Mouse (Mus musculus): ENCODE results near the gene Ctnnd1. TPM values are rescaled to one million over a fixed set of nuclear protein-coding genes. Genes with fewer than 3 reads are reported as not detected.

Gene Ctnnd1
- total RNA-seq, 2 experiments from 2014 or later, result 63.0 to 69.4 TPM

- intact Hi-C loops (cut with DNase I), result loop anchor here (2.0 to 5.0 kb wide), 3 partner anchors 16 to 167 kb away; no protein-coding TSS in a partner anchor
Measured at GRCm38 (mm10) chr2:84618914-84619313, 31.7 kb downstream of the Ctnnd1 start.

GRCm38 (mm10) chr2:84617637-84618515 lies 32.7 kb downstream of the Ctnnd1 start:
- DNase-seq, result peak in 1 of 2 experiments; percentile 52
- intact Hi-C loops (cut with DNase I), result loop anchor here (1.0 to 5.0 kb wide), 4 partner anchors 17 to 166 kb away; no protein-coding TSS in a partner anchor

More at GRCm38 (mm10) chr2:84618914-84619313, 31.7 kb downstream of the Ctnnd1 start:
- no peak for DNase-seq

GRCm38 (mm10) chr2:84612764-84613163 lies 37.8 kb downstream of the Ctnnd1 start:
- no peak for DNase-seq
- intact Hi-C loops (cut with DNase I), result no loop called here

- no peak for DNase-seq
- intact Hi-C loops (cut with DNase I), result no loop called here
Measured at GRCm38 (mm10) chr2:84607842-84608241, 42.7 kb downstream of the Ctnnd1 start.

DNA sequence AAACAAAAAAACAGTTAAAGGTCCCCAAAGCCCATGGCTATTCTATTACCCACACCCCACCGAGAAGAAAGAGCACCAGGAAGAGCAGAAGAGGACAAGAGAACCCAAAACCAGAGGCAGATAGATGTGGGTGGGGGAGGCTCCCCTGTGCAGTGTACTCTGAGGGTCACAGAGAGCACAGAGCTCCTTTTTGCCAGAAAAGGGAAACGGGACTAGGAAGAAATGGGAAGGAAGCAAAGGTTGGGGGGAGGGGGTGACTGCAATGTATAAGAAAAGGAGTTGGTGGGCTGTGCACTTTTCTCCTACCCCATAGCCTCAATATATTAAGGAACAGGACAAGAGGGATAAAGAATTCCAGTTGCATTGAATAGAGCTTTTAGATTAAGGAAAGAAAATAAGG lies 49.6 kb downstream of the Ctnnd1 start:
- intact Hi-C loops (cut with DNase I), result loop anchor here (5.0 kb wide), 1 partner anchor 149 kb away; no protein-coding TSS in a partner anchor

GRCm38 (mm10) chr2:84599270-84599888 lies 51.2 kb downstream of the Ctnnd1 start:
- intact Hi-C loops (cut with DNase I), result no loop called here
- no peak for DNase-seq

More for the DNA sequence above, 49.6 kb downstream of the Ctnnd1 start:
- DNase-seq, result no peak

- no peak for DNase-seq
- intact Hi-C loops (cut with DNase I), result no loop called here
Measured at GRCm38 (mm10) chr2:84597123-84597522, 53.4 kb downstream of the Ctnnd1 start.

DNA sequence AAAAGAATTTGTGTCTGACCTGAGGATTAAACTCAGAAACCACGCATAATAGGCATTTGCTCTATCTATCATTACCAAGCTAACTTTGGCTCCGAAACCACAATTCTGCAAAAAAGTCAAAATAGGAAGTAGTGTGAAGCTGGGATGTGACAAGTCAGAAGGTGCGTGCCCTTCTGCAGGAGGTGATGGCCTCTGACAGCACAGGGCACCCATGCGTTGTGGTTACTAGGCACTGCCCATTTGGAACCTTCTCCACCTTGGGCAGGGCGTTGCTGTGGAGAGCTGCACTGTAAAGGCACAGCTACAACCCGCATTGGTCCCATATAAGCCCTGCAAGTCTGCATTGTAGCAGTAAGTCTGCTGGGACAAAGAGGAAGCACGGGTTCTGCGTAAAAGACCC lies 57.8 kb downstream of the Ctnnd1 start:
- DNase-seq, result no peak
- intact Hi-C loops (cut with DNase I), result loop anchor here (5.0 kb wide), 1 partner anchor 70 kb away; no protein-coding TSS in a partner anchor

DNA sequence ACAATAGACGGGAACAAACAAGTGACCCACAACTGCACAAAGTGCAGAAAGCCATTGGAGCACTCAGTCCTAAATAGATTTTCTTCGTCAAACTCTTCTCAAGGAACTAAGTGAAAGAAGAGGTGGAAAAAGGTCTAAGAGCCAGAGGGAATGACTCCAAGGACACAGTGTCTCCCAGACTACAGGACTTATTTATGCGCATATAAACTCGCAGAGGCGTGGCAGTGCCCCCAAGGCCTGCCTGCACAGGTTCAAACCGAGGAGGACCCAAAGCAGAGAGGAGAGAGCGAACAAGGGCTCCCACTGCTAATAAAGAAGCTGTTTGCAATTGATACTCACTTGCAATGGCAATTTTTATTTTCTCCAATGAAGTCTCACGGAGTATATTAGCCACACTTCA lies 64.9 kb downstream of the Ctnnd1 start:
- DNase-seq, result no peak
- intact Hi-C loops (cut with DNase I), result no loop called here

DNA sequence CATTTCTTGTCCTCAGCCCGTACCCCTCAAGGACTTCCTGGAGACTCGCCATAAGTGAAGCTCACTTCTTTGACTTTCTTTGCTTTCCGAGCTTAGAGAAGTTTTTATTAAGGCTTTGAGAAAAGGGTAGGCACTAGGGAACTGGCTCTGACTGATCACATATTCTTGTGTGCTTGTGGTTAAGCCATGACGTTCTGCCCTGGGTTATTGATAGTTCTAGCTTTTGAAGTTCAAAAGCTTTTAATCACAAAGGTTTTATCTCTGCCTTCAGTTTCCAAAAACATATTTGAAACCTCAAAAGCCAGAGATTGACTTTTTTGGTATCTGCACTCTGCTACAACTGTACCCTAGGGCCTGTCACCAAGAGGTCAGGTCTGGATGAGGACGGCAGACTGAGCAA lies 68.3 kb downstream of the Ctnnd1 start:
- intact Hi-C loops (cut with DNase I), result no loop called here
- DNase-seq, result no peak

GRCm38 (mm10) chr2:84581208-84581607 lies 69.4 kb downstream of the Ctnnd1 start:
- DNase-seq, result no peak
- intact Hi-C loops (cut with DNase I), result no loop called here

DNA sequence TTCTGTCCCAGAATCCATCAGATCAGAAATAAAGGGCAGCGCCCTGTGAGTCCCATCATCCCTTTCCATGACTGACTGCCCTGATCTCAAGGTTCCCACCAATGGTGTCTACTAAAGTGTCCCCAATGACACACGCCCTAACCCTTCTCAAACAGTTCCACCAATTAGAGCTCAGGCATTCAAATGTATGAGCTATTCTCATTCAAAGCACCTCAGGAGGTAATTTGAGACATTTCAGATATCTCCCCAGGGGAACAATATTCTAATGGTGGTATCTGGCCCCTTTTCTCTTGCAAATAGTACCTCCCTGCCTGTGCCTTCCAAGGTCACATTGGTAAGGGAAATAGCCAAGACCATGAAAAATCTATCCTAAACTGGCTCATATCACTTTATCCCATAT lies 71.3 kb downstream of the Ctnnd1 start:
- no peak for DNase-seq
- intact Hi-C loops (cut with DNase I), result no loop called here

- DNase-seq, result no peak
- intact Hi-C loops (cut with DNase I), result no loop called here
Measured at GRCm38 (mm10) chr2:84574130-84574529, 76.4 kb downstream of the Ctnnd1 start.

DNA sequence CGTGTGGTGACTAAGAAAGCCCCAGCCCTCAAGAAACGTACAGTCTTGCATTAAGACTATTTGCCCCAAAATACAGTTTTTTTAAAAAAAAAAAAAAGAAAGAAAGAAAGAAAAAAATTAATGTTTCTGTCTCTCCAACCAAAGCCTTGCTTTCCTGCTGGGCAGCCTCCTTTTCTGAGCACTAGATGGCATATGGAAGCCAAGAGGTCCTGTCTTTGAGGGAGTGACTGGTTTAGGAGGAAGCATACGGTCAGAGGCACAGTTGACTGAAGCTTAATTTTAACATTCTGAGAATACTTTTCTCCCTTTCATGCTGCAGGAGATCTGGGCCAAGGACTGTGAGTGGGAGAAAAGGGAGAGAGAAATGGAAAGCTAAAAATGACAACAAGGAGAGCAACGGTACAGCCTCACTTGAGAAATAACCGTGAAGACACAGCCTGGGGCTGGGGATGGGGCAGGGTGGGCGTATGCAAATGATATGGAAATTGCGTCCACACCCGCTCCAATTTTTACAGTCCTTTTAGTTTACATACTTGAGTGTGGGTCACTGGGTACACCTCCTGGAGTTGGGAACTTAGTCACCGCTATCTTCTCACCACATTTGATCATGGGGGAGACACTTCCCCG lies 93.6 kb downstream of the Ctnnd1 start:
- intact Hi-C loops (cut with DNase I), result loop anchor here (1.0 kb wide), 1 partner anchor 106 kb away; no protein-coding TSS in a partner anchor

GRCm38 (mm10) chr2:84551390-84552100 lies 99.0 kb downstream of the Ctnnd1 start:
- DNase-seq, result no peak
- intact Hi-C loops (cut with DNase I), result no loop called here

More for the DNA sequence above, 93.6 kb downstream of the Ctnnd1 start:
- no peak for DNase-seq

Other genes with a start within 250 kb of the Ctnnd1 start
- 10 to 100 TPM; 29.2 to 31.4 TPM for gene Calcrl, start 225.4 kb downstream of the Ctnnd1 start, total RNA-seq (2021)
- 10 to 100 TPM; 52.0 to 64.1 TPM for gene Tfpi, start 174.0 kb downstream of the Ctnnd1 start, total RNA-seq (2021)
- gene Btbd18, start 8.3 kb upstream of the Ctnnd1 start, total RNA-seq (2021), result under 1 TPM in 1 of 2 experiments, not detected in 1; 0.08 TPM
- gene Selenoh, start 20.0 kb upstream of the Ctnnd1 start, total RNA-seq (2021), result 10 to 100 TPM; 26.2 to 29.6 TPM
- gene Gm28635, start 27.3 kb upstream of the Ctnnd1 start, total RNA-seq (2021), result 1 to 10 TPM; 3.3 to 8.3 TPM
- gene Med19, start 27.6 kb upstream of the Ctnnd1 start, total RNA-seq (2021), result 10 to 100 TPM; 11.7 to 12.2 TPM
- 100 to 1,000 TPM; 100 to 134 TPM for gene Tmx2, start 28.4 kb upstream of the Ctnnd1 start, total RNA-seq (2021)
- gene Zdhhc5, start 64.4 kb upstream of the Ctnnd1 start, total RNA-seq (2021), result 10 to 100 TPM; 62.4 to 63.4 TPM
- gene Clp1, start 76.6 kb upstream of the Ctnnd1 start, total RNA-seq (2021), result 1 to 10 TPM; 6.1 to 6.2 TPM
- gene Ypel4, start 83.3 kb upstream of the Ctnnd1 start, total RNA-seq (2021), result 1 to 10 TPM; 1.2 TPM
- 1 to 10 TPM; 1.1 to 1.4 TPM for gene Gm19426, start 92.9 kb upstream of the Ctnnd1 start, total RNA-seq (2021)
- 10 to 100 TPM; 81.1 to 84.3 TPM for gene Serping1, start 124.7 kb upstream of the Ctnnd1 start, total RNA-seq (2021)
- gene Ube2l6, start 148.1 kb upstream of the Ctnnd1 start, total RNA-seq (2021), result 10 to 100 TPM; 36.0 to 38.6 TPM
- not detected for gene Smtnl1, start 171.9 kb upstream of the Ctnnd1 start, total RNA-seq (2021)
- gene Timm10, start 176.2 kb upstream of the Ctnnd1 start, total RNA-seq (2021), result 100 to 1,000 TPM; 105 to 106 TPM
- gene Slc43a1, start 188.1 kb upstream of the Ctnnd1 start, total RNA-seq (2021), result 1 to 10 TPM; 2.1 to 2.5 TPM
- 1 to 10 TPM; 2.6 to 3.2 TPM for gene Rtn4rl2, start 235.9 kb upstream of the Ctnnd1 start, total RNA-seq (2021)